Mouse (Mus musculus) kidney, postnatal 14 days (tissue): ENCODE measurements at regions not wholly inside any gene's neighbourhood (a gene's known extent, or its start where the extent isn't known, plus 50 kb on each side); places are given as distances from the start of the nearest gene placed in this dataset.
"Not testable (repeated sequence)": the region's sequence is repeated elsewhere in the genome, so short reads cannot be mapped to it uniquely, and the experiment has no call there.

Experiments
- DNase-seq: peaks from one replicate; pipeline ENCODE4 v3.0.0; 2022; ENCODE audit warnings: mixed read lengths

GRCm38 (mm10) chr7:73688451-73688850 lies 51.7 kb upstream of the Fam174b start:
- DNase-seq: no peak

GRCm38 (mm10) chr7:73686245-73686644 lies 53.9 kb upstream of the Fam174b start:
- DNase-seq: not testable (repeated sequence)

GRCm38 (mm10) chr7:73682756-73683155 lies 57.3 kb upstream of the Fam174b start:
- DNase-seq: no peak

GRCm38 (mm10) chr7:73670598-73670997 lies 69.5 kb upstream of the Fam174b start:
- DNase-seq: peak; percentile 78

- peak; percentile 74 for DNase-seq
Observed at GRCm38 (mm10) chr7:73668791-73669190, 71.3 kb upstream of the Fam174b start.

GRCm38 (mm10) chr7:73666921-73667675 lies 73.0 kb upstream of the Fam174b start:
- peak; percentile 71 for DNase-seq

- DNase-seq: no peak
Observed at GRCm38 (mm10) chr7:73664962-73665361, 75.1 kb upstream of the Fam174b start.

- no peak for DNase-seq
Observed at GRCm38 (mm10) chr7:73662536-73662935, 77.6 kb upstream of the Fam174b start.

GRCm38 (mm10) chr7:73661901-73662300 lies 78.2 kb upstream of the Fam174b start:
- no peak for DNase-seq

- DNase-seq: no peak
Observed at GRCm38 (mm10) chr7:73659551-73659950, 80.6 kb upstream of the Fam174b start.

GRCm38 (mm10) chr7:73657283-73657682 lies 82.8 kb upstream of the Fam174b start:
- peak; percentile 59 for DNase-seq

- not testable (repeated sequence) for DNase-seq
Observed at GRCm38 (mm10) chr7:73656424-73656795, 83.7 kb upstream of the Fam174b start.

GRCm38 (mm10) chr7:73655787-73656423 lies 84.2 kb upstream of the Fam174b start:
- DNase-seq: peak; percentile 75

- peak; percentile 60 for DNase-seq
Observed at GRCm38 (mm10) chr7:73654193-73654871, 85.8 kb upstream of the Fam174b start.

- no peak for DNase-seq
Observed at GRCm38 (mm10) chr7:73650909-73651308, 89.2 kb upstream of the Fam174b start.

- DNase-seq: peak; percentile 85
Observed at GRCm38 (mm10) chr7:73648010-73648409, 92.1 kb upstream of the Fam174b start.

GRCm38 (mm10) chr7:73647140-73647539 lies 93.0 kb upstream of the Fam174b start:
- DNase-seq: no peak

- DNase-seq: no peak
Observed at GRCm38 (mm10) chr7:73646711-73647110, 93.4 kb upstream of the Fam174b start.

GRCm38 (mm10) chr7:73644362-73644904 lies 95.7 kb upstream of the Fam174b start:
- DNase-seq: no peak

GRCm38 (mm10) chr7:73643993-73644335 lies 96.1 kb upstream of the Fam174b start:
- no peak for DNase-seq

- no peak for DNase-seq
Observed at GRCm38 (mm10) chr7:73643306-73643992, 96.7 kb upstream of the Fam174b start.

- DNase-seq: no peak
Observed at GRCm38 (mm10) chr7:73640194-73640593, 98.6 kb upstream of the Chd2 start.

- no peak for DNase-seq
Observed at GRCm38 (mm10) chr7:73637810-73638125, 96.1 kb upstream of the Chd2 start.
